Mouse (Mus musculus) adrenal gland, adult 10 weeks (tissue): ENCODE data around the gene Klhl22. TPM values are rescaled to one million over a fixed set of nuclear protein-coding genes. Genes with fewer than 3 reads are reported as not detected.

Source experiments
- polyA plus RNA-seq: library from polyadenylated mRNA; stranded (reverse); fragments of 350-450 nt; fragmentation: Illumina TruSeq; extraction: RNeasy Lipid Tissue Mini Kit (QIAGEN cat#74804); gene quantifications from one replicate; pipeline ENCODE4 v1.2.3, GENCODE M21; 2014; ENCODE audit warnings: low read depth, low replicate concordance

Klhl22 gene
- 11.2 TPM for polyA plus RNA-seq

DNA sequence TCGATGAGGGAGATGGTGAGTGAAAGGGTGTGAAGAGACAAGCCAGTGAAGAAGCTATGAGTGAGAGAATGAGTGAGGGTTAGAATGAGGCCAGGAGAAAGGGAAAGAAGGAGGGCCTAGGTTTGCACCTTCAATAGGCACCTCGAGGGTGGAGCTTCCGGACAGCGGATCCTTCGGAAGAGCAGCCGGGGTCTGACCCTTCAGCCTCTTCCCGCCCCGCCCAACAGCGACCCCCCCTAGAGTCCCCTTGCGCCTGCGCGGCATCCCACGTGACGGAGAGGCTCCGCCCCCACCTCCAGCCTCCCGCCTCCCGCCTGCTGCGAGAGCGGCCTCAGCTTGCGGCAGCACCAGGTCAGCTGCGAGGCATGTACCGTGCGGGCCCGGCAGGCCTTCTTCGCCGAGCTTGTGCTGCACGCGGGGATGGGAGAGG lies at the start of gene Klhl22:
Gene Klhl22, plus strand, starts transcription at position 275 of the 430 bp plus-strand sequence.

DNA sequence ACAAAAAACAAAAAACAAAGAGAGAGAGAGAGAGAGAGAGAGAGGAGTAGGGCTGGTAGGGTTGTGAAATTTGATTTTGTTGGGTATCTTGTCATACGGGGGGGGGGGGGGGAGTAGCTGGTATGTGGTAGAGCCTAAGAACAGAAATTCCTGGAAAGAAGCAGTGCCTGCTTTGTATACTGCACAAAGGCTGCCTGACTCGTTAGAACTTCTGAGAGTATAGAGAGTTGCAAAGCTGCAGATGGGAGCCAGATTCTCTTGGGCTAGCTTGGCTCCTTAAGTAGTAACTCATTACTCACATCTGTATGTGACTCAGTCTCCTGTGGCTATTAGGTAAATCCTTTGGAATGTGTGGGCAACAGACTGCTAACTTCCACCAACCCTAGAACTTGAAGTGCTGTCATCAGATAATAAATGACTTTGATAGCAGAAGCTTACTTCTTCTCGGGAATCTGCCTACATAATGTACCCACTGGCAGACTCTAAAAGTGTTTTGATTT lies 26.5 kb upstream of the Klhl22 start, which contains the start of gene Med15:
Gene Med15, minus strand, starts transcription at position 51 of the 500 bp plus-strand sequence.

DNA sequence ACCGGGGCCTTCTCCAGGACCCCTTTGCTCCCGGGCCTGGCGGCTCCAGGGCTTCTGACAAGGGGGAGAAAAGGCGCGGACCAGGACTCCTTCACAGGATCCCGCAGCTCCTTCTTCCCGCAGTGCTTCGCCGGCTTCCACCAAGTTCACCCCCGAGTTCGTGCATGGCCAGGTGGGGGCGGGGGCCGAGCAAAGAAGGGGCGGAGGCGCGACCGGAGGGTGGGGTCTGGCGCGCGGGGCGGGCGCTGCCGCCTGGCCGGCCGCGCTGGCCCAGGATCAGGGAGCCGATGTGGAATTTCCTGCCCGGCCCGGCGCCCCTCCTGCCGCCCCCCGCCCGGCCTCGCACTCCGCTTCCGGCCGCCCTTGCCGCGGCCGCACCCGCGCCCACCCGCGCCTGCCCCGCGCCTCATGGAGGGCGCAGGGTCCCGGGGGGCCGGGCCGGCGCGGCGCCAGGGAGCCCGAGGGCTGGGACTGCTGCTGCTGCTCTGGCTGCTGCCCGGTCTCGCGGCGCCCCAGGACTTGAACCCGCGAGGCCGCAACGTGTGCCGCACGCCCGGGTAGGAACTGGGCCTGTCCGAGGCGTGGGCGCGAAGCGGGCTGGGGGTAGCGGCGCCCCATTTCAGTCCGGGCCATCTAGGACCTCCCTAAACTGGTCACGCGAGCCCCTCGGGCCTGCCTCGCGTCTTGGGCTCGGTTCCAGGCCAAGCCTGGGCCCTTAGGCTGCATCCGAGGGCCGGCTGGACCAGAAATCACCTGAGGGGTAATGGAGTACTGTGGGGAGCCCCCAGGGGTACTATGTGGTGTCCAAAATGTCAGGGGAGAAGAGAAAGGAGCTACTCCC lies 37.8 kb downstream of the Klhl22 start, which contains the start of gene Scarf2:
Gene Scarf2, plus strand, starts transcription at position 312 of the 841 bp plus-strand sequence.

DNA sequence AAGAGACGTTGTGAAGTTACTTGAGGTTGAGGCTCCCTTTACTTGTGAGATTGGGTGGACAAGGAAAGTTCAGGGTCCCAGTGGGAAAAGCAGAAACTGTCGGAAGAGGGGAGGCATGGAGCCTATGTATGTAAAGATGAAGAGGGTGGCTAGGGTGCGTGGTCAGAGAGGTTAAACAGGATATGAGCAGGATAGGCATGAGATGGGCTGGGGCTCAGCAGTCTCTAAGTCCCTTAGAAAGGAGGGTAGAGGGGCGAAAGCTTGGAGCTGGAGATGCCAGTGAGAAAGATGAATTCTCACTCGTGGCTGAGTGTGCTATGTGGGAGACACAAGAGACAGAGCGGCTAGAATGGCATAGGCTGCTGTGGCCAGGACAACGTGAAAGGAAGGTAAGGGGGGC lies 73.4 kb downstream of the Klhl22 start, which contains the start of gene B830017H08Rik:
Gene B830017H08Rik, plus strand, starts transcription at position 301 of the 400 bp plus-strand sequence.

DNA sequence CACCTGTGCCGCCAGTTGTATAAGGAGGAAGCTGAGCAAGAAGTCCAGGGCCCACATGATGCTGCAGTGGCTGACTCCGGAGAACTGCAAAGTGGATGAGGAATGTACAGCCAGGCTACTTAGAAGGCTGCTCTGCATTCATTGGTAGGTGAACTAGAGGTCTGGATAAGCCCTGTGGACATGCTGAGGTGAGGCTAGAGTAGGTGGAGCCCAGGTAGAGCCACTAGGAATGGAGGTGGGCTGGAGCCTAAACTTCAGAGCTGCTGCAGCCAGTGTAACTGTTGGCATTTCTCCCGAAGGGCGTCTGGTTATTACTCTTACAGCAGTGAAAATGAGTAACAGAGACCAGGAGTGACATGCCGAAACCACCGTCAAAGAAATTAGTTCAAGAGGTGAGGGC lies 78.6 kb downstream of the Klhl22 start, which contains the start of gene Car15:
Gene Car15, minus strand, starts transcription at position 314 of the 400 bp plus-strand sequence.

Other genes starting within 250 kb of the Klhl22 start
- gene Thap7, start 228.5 kb upstream of the Klhl22 start, polyA plus RNA-seq, result 1.7 TPM
- not detected for gene Lrrc74b, start 198.4 kb upstream of the Klhl22 start, polyA plus RNA-seq
- 0.23 TPM for gene P2rx6, start 197.7 kb upstream of the Klhl22 start, polyA plus RNA-seq
- 0.29 TPM for gene Slc7a4, start 176.4 kb upstream of the Klhl22 start, polyA plus RNA-seq
- gene Smpd4, start 140.3 kb upstream of the Klhl22 start, polyA plus RNA-seq, result 16.9 TPM
- gene Ccdc74a, start 113.1 kb upstream of the Klhl22 start, polyA plus RNA-seq, result not detected
- gene Med15, start 26.7 kb upstream of the Klhl22 start, polyA plus RNA-seq, result 13.5 TPM
- gene Scarf2, start 37.7 kb downstream of the Klhl22 start, polyA plus RNA-seq, result not detected
- gene B830017H08Rik, start 73.5 kb downstream of the Klhl22 start, polyA plus RNA-seq, result not detected
- not detected for gene Car15, start 78.7 kb downstream of the Klhl22 start, polyA plus RNA-seq
- gene Gm20518, start 132.1 kb downstream of the Klhl22 start, polyA plus RNA-seq, result not detected
- gene Tssk1, start 134.6 kb downstream of the Klhl22 start, polyA plus RNA-seq, result not detected
- gene Dgcr2, start 138.9 kb downstream of the Klhl22 start, polyA plus RNA-seq, result 8.2 TPM
- gene Tssk2, start 139.0 kb downstream of the Klhl22 start, polyA plus RNA-seq, result not detected
- gene Ess2, start 151.7 kb downstream of the Klhl22 start, polyA plus RNA-seq, result 2.1 TPM
- not detected for gene Gsc2, start 155.4 kb downstream of the Klhl22 start, polyA plus RNA-seq
- gene Slc25a1, start 168.6 kb downstream of the Klhl22 start, polyA plus RNA-seq, result 36.7 TPM
- not detected for gene Vpreb2, start 220.8 kb downstream of the Klhl22 start, polyA plus RNA-seq